Mouse (Mus musculus) forebrain, embryonic 15.5 days (tissue): ENCODE data around the gene Slc17a7. TPM values are rescaled to one million over a fixed set of nuclear protein-coding genes. Genes with fewer than 3 reads are reported as not detected.
A peak's percentile ranks its signal among the peaks of the same experiment; 100 is the strongest.

ENCODE experiments used
- ATAC-seq: fragments of 200-750 bp; cut with Nextera tagmentation; replicated peaks from 2 replicates; pipeline ENCODE4 v1.8.0; 2017; ENCODE audit warnings: mild to moderate bottlenecking, moderate TSS enrichment, moderate library complexity
- H3K27ac ChIP-seq: fragments of 300-500 bp; sonication (generic); replicated peaks from 2 replicates; pipeline ENCODE4 v1.5.1; 2015; ENCODE audit warnings: mild to moderate bottlenecking, inconsistent platforms
- H3K27me3 ChIP-seq: fragments of 300-500 bp; sonication (generic); 2 replicates; pipeline ENCODE4 v1.6.1; 2015; ENCODE audit warnings: inconsistent platforms
- H3K36me3 ChIP-seq: fragments of 300-500 bp; sonication (generic); 2 replicates; pipeline ENCODE4 v1.6.1; 2015; ENCODE audit warnings: mild to moderate bottlenecking, inconsistent platforms
- H3K4me1 ChIP-seq: fragments of 300-500 bp; sonication (generic); 2 replicates; pipeline ENCODE4 v1.6.1; 2015; ENCODE audit warnings: inconsistent platforms
- H3K4me2 ChIP-seq: fragments of 300-500 bp; sonication (generic); replicated peaks from 2 replicates; pipeline ENCODE4 v1.6.1; 2015; ENCODE audit warnings: mild to moderate bottlenecking, inconsistent platforms
- H3K4me3 ChIP-seq: fragments of 300-500 bp; sonication (generic); 2 replicates; pipeline ENCODE4 v1.5.1; 2015; ENCODE audit warnings: mild to moderate bottlenecking, inconsistent platforms
- H3K9ac ChIP-seq: fragments of 300-500 bp; sonication (generic); replicated peaks from 2 replicates; pipeline ENCODE4 v1.6.1; 2015; ENCODE audit warnings: mild to moderate bottlenecking, inconsistent platforms
- H3K9me3 ChIP-seq: fragments of 300-500 bp; sonication (generic); 2 replicates; pipeline ENCODE4 v1.6.1; 2016; ENCODE audit warnings: inconsistent platforms
- WGBS: fragments of 180-500 bp; shearing (Covaris S2); methylation state at CpG from one replicate; pipeline ENCODE4 v1.1.7; 2015; ENCODE audit warnings: mixed read lengths; 5-methylcytosine and 5-hydroxymethylcytosine counted together
- polyA plus RNA-seq: library from polyadenylated mRNA; unstranded; fragments of >200 nt; fragmentation: Nextera tagmentation; extraction: Ambion mirVana; gene quantifications from 2 replicates; pipeline ENCODE4 v1.2.1, GENCODE M21; 2015

The Slc17a7 gene
- polyA plus RNA-seq, 1 experiment from 2014 or later: 20.1 TPM

DNA sequence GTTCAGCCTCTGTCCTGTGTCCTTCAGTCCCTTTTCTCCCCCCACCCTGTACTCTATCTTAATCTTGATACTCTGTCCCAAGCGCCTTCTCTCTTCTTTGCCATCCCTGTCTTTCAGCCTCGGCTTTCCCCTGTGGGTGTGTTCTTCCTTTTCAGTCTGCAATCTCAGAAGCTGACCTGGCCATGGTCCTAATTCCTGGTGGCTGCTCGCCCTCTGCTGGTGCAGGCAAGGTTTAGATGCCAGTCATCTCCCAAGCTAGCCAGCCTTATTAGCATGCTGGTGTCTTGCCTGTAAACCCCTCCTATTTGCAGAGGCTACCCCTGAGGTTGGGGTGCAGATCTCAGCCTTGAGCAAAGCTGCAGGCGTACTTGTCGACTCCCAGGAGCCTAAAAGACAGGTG is 34.7 kb downstream of the Slc17a7 start:
- Histone ChIP-seq H3K9me3 (no peaks in the 10 kb centered on the region), H3K27me3 (no peaks in the 10 kb centered on the region), H3K36me3 (no peaks in the 10 kb centered on the region), H3K9ac (0 out of 2 replicates have a peak overlapping the region, but pooled peaks have one; percentile 13), H3K4me1 (peaks cover 13% of the 10 kb centered on the region), H3K4me3 (no peak overlapping the region), H3K27ac (no peak overlapping the region), H3K4me2 (no peak overlapping the region)
- no peak; the same call in 1 of the 2 replicates for ATAC-seq
- 11% methylated on average over 5 of the region's 5 CpGs for WGBS

DNA sequence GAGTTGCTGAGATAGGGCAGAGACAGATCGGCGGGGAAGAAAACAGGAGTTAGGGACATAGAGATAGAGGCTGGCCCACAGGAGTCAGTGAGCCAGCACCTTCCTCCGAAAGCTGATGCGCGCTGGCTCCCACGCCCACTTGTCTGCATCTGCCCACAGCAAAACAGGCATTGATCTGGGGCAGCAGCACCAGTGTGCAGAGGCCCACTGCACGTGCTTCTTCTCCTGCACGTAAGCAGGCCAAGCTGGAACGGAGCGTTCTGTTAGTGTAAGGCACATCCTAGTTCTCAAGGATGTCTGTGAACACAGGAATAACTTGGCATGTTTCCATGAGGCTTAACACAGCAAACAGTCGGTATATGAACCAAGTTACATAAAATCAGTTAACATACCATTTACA is 35.2 kb downstream of the Slc17a7 start:
- Histone ChIP-seq H3K4me3 (no peak overlapping the region), H3K27me3 (no peaks in the 10 kb centered on the region), H3K9me3 (no peaks in the 10 kb centered on the region), H3K9ac (no peak overlapping the region), H3K27ac (no peak overlapping the region), H3K36me3 (no peaks in the 10 kb centered on the region), H3K4me1 (peaks cover 14% of the 10 kb centered on the region), H3K4me2 (no peak overlapping the region)
- no peak for ATAC-seq
- 83% methylated on average over 11 of the region's 11 CpGs for WGBS

DNA sequence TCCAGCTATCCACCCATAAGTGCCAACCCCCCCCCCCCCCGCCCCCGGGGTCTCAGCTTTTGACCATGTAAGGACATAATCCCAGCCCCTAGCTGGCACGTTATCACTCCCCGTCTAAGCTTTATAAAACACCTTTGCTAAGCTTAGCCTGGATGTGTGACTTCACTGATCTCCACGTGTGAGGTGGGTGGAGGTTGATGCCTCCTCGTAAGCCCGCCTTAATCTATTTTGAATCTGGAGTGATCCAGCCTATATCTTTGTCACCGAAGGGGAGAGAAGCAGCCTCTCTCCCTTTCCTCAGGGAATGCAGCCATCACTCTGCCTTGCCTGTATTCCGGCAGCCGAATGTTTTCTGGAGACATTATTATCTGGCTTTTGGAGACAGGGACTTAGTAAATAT is 38.9 kb downstream of the Slc17a7 start:
- Histone ChIP-seq H3K27me3 (no peaks in the 10 kb centered on the region), H3K9ac (no peak overlapping the region), H3K4me3 (no peak overlapping the region), H3K27ac (no peak overlapping the region), H3K36me3 (no peaks in the 10 kb centered on the region), H3K4me2 (no peak overlapping the region), H3K4me1 (peaks cover 16% of the 10 kb centered on the region), H3K9me3 (no peaks in the 10 kb centered on the region)
- no peak for ATAC-seq
- 63% methylated on average over 10 of the region's 10 CpGs for WGBS

DNA sequence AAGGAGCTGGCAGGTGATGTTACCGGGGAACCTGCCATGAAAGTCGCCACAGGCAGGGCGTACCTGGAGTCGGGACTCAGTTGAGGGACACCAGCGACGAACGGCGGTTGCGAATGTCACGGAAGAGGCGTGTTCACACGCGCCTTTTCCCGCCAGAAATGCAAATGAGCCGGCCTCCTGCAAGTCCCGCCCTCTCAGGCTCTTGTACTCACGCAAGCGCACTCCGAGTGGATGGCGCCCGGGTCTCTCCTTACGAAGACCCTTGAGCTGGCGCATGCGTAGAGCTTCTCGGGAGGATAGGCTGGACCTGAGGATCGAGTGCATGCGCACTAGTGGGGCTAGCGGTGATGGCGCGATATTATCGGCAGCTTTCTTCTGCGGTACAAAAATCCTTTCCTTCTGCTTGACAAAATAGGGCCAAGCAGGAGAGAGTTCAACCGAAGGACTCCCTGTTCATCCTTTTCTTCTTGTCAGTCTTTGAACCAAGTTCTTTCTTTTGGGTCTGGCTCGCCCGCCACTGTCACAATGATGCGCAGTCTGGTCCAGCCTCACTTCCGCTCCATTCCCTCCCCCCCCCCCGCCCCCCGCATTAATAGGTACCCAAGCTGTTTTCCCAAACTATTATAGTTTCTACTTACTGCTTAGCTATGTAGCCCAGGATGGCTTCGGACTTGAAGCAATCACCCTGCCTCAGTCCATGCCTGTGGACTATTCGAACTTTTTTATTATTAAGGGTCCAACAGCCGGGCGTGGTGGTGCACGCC is 40.8 kb downstream of the Slc17a7 start, which contains the start of gene Ccdc155:
Ccdc155 (minus strand) TSS at position 513 of the 764 bp plus-strand sequence.
- H3K4me2 ChIP-seq: peak within 1 kb of the TSS; percentile 51
- peak within 1 kb of the TSS; percentile 54 for H3K9ac ChIP-seq
- H3K27ac ChIP-seq: peak within 1 kb of the TSS; percentile 82
- 9% methylated on average over 44 of the region's 44 CpGs for WGBS
- no peaks in the 10 kb centered on the region for H3K9me3 ChIP-seq
- 0 out of 2 replicates have a peak, but pooled peaks cover 4% of the 10 kb centered on the region for H3K4me1 ChIP-seq
- peak within 1 kb of the TSS; percentile 48 for H3K4me3 ChIP-seq
- peak; percentile 97 for ATAC-seq
- no peaks in the 10 kb centered on the region for H3K36me3 ChIP-seq
- no peaks in the 10 kb centered on the region for H3K27me3 ChIP-seq

DNA sequence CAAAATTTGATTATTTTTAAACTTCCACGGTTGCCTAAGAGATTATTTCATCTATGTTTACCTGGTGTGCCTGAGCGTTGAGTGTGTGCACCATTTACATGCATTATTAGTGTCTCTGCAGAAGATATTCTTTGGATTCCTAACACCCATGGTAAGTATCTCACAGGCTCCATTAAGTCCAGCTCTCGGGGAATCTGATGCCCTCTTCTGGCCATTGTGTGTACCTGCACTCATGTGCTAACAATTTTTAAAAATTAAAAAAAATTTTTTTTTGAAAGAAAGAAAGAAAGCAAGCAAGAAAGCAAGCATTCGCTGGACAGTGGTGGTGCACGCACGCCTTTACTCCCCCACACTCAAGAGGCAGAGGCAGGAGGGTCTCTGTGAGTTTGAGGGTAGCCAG is 44.5 kb downstream of the Slc17a7 start:
- WGBS: 81% methylated on average over 6 of the region's 6 CpGs
- H3K4me1 ChIP-seq: 0 out of 2 replicates have a peak, but pooled peaks cover 4% of the 10 kb centered on the region
- no peaks in the 10 kb centered on the region for H3K9me3 ChIP-seq
- no peak for ATAC-seq
- no peak overlapping the region for H3K9ac ChIP-seq
- no peaks in the 10 kb centered on the region for H3K36me3 ChIP-seq
- H3K27me3 ChIP-seq: peaks cover 22% of the 10 kb centered on the region
- H3K4me2 ChIP-seq: no peak overlapping the region
- H3K27ac ChIP-seq: no peak overlapping the region
- H3K4me3 ChIP-seq: no peak overlapping the region

DNA sequence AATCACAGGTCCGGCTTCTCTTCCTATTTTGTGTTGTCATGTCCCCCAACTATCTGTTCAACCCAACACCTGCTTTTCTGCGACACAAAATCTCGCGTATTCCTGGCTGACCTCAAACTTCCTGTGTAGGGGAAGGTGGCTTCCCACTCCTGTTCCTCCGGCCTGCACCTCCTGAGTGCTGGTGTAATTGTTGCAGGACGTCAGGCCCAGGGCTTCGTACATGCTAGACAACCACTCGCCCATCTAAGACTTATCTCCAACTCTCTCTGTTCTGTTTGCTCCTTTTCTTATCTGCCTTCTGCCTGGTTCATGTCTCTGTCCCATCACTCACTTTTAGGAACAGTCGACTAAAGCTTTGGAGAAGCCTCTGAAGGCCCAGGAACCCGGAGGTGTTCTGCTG is 47.3 kb downstream of the Slc17a7 start:
- no peaks in the 10 kb centered on the region for H3K9me3 ChIP-seq
- H3K4me2 ChIP-seq: no peak overlapping the region
- H3K36me3 ChIP-seq: no peaks in the 10 kb centered on the region
- no peak overlapping the region for H3K4me3 ChIP-seq
- ATAC-seq: no peak
- 85% methylated on average over 10 of the region's 10 CpGs for WGBS
- no peak overlapping the region for H3K9ac ChIP-seq
- H3K4me1 ChIP-seq: peaks cover 7% of the 10 kb centered on the region
- peaks cover 22% of the 10 kb centered on the region for H3K27me3 ChIP-seq
- no peak overlapping the region for H3K27ac ChIP-seq

DNA sequence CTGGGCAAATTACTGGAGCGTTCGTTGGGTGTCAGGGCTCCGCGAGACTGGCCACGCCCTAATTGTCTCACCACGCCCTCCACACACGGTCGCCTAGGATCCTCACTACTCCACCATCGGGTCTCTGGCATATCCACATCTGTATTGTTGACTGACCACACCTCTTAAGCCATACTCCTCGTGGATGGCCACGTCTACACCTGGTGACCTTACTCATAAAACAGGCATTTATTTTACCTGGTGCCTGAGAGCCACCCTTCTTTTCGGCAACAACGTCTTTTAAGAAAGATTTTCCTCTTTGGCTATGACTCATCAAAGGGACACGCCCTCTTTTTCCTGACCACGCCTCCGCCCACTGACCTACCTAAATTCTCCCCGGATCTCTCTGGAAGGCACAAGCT is 48.1 kb downstream of the Slc17a7 start, which contains the start of gene Dkkl1:
Dkkl1 (minus strand) TSS at position 297 of the 401 bp plus-strand sequence.
- Histone ChIP-seq H3K4me2 (no peak within 1 kb of the TSS), H3K27ac (peak within 1 kb of the TSS; percentile 33; the same call in 1 of the 2 replicates), H3K9me3 (no peaks in the 10 kb centered on the region), H3K4me1 (peaks cover 15% of the 10 kb centered on the region), H3K36me3 (no peaks in the 10 kb centered on the region), H3K27me3 (peaks cover 22% of the 10 kb centered on the region), H3K4me3 (no peak within 1 kb of the TSS), H3K9ac (no peak within 1 kb of the TSS)
- no peak for ATAC-seq
- WGBS: 9% methylated on average over 17 of the region's 17 CpGs

DNA sequence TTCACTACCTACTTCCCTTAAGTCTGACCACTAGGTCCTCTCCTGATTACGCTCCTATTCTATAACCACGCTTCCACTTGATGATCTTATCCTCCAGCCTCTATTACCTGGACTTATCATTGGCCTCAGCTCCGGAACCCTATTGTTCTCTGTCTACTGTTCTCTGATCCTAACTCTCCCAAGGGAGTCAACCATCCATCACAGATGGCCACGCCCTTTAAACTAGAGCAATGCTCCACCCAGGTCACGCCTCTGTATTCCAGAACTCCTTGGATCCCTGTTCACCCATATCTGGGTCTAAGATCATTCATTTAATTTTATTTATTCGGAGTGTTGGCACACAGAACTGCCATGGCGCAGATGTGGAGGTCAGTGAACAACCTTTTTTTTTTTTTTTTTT is 48.6 kb downstream of the Slc17a7 start:
- Histone ChIP-seq H3K4me3 (no peak overlapping the region), H3K9me3 (no peaks in the 10 kb centered on the region), H3K36me3 (no peaks in the 10 kb centered on the region), H3K9ac (no peak overlapping the region), H3K27ac (no peak overlapping the region), H3K4me1 (peaks cover 20% of the 10 kb centered on the region), H3K27me3 (peaks cover 22% of the 10 kb centered on the region), H3K4me2 (no peak overlapping the region)
- no peak for ATAC-seq
- 86% methylated on average over 7 of the region's 7 CpGs for WGBS

DNA sequence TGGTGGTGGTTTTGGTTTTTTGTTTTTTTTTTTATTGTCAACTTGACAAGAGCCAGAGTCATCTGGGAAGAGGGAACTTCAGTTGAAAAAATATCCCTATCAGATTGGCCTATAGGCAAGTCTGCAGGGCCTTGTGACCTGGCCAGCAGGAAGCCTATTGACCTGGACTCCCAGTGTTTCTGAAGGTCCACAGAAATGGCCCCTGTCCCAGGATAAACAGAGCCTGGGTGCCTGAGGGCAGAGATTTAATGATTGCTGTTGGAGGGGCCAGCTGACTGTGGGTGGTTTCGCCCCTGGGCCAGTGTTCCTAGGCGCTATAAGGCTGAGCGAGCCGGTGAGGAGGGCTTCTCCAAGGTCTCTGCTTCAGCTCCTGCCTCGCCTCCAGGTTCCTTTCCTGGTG is 50.0 kb downstream of the Slc17a7 start:
- Histone ChIP-seq H3K9ac (no peak overlapping the region), H3K27ac (peak overlapping the region; percentile 33)
- 68% methylated on average over 5 of the region's 5 CpGs for WGBS

DNA sequence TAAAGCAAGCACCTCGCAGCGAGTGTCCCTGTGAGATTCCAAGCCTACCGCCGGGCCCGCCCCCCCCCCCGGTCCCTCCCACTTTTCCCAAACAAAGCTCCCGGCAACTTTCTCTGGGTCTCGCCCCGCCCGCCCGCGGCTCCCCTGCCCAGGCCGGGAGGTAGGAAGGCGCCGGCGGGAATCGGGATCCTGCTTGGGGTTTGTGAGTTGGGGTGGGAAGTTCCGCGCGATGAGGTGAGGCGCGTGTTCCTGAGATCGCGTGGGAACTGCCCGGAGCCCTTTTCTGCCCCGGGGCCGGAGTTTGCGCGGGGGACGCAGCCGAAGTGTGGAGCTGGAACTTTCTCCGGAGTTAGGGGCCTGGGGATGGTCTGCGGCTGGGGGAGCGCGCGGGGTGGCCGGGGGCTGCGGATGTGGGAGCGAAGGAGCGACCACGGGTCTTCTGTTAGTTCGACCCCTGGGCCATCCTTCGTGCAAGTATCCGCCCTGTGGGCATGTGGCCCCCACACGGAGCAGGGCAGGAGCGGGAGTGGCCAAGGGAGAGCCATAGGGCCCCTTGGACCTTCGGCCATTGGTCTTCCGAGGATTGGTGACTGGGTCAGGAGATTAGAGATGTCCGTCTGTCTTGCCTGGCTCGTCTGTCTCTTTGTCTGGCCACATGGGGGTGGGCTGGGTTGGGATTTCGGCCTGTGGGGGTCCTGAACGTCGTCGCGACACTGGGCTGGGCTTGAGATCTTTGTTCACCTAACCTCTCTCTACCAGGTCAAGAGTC is 52.1 kb downstream of the Slc17a7 start, which contains the start of gene Tead2:
Tead2 (plus strand) TSS at position 81 of the 769 bp plus-strand sequence.
- H3K36me3 ChIP-seq: peaks cover 6% of the 10 kb centered on the region; the same call in 1 of the 2 replicates
- ATAC-seq: peak; percentile 39; the same call in 1 of the 2 replicates
- no peaks in the 10 kb centered on the region for H3K9me3 ChIP-seq
- peaks cover 29% of the 10 kb centered on the region for H3K4me1 ChIP-seq
- peak within 1 kb of the TSS; percentile 72 for H3K9ac ChIP-seq
- H3K4me2 ChIP-seq: peak within 1 kb of the TSS; percentile 91
- WGBS: 2% methylated on average over 54 of the region's 55 CpGs
- H3K4me3 ChIP-seq: peak within 1 kb of the TSS; percentile 52
- H3K27me3 ChIP-seq: peaks cover 13% of the 10 kb centered on the region; the same call in 1 of the 2 replicates
- H3K27ac ChIP-seq: peak within 1 kb of the TSS; percentile 78

More for the DNA sequence above, 50.0 kb downstream of the Slc17a7 start:
- Histone ChIP-seq H3K27me3 (peaks cover 22% of the 10 kb centered on the region), H3K4me3 (no peak overlapping the region), H3K4me1 (peaks cover 26% of the 10 kb centered on the region), H3K9me3 (no peaks in the 10 kb centered on the region), H3K4me2 (no peak overlapping the region), H3K36me3 (no peaks in the 10 kb centered on the region)
- no peak for ATAC-seq

DNA sequence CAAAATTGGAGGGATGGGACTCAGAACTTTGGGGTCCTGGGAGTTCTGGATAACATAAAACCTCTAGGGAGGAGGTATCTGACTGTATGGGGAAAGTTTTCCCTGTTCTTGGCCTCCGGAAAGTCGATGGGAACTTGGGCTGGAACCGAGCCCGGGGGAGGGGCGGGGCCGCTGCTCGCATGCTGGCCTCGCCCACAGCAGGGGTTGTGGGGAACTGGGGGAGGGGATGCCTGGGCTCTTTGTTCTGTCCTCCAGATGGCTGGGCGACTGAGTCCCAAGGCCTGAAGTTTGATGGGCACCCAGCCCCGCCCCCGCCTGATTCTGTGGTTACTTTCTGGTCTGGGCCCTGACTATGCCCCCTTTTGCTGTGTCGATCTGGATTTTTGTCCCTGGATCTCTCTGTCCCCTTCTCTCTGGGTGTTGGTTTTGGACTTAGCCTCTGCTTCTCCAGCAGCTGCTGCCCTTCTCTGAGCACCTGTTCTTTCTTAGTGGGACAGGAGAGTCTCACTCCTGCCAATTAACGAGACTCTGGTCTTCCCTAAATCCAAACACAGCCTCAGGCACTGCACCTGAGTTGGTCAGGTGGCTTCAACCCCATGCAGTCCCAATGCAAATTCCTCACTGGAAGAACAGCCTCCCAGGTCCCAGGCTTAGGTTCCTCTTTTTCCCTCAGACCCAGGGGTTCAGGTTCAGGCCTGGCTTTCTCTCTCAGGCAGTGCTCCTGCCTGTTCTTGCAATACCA is 52.9 kb downstream of the Slc17a7 start:
- Histone ChIP-seq H3K9ac (peak overlapping the region; percentile 72), H3K4me3 (peak overlapping the region; percentile 52), H3K4me2 (peak overlapping the region; percentile 91), H3K9me3 (no peaks in the 10 kb centered on the region), H3K4me1 (peaks cover 29% of the 10 kb centered on the region), H3K27ac (peak overlapping the region; percentile 78), H3K27me3 (peaks cover 5% of the 10 kb centered on the region; the same call in 1 of the 2 replicates), H3K36me3 (peaks cover 6% of the 10 kb centered on the region; the same call in 1 of the 2 replicates)
- WGBS: under 1% methylated on average over 13 of the region's 13 CpGs
- peak; percentile 80 for ATAC-seq
